Mouse (Mus musculus): ENCODE data around the gene Spata7.

GRCm38 (mm10) chr12:98714757-98715156, 86.8 kb downstream of the Spata7 start:
- no peak for TF ChIP-seq CTCF (IDR thresholded peaks at IDR 0.05; ENCODE audit: low read depth)
- no peak for TF ChIP-seq EP300 (optimal IDR thresholded peaks at IDR 0.05)
